Mouse (Mus musculus) mouse trophoblast stem cell (cell line): Measurements from ENCODE around the gene Gpn1.

Source experiments
- in situ Hi-C, 2 experiments: fragments of 300-500 bp; cut with MseI, MboI; formaldehyde crosslinking; loops; 2 replicates in 1 of 2; 3 replicates in 1 of 2; pipeline ENCODE4 v1.15.1; 2025

Gpn1 gene

DNA sequence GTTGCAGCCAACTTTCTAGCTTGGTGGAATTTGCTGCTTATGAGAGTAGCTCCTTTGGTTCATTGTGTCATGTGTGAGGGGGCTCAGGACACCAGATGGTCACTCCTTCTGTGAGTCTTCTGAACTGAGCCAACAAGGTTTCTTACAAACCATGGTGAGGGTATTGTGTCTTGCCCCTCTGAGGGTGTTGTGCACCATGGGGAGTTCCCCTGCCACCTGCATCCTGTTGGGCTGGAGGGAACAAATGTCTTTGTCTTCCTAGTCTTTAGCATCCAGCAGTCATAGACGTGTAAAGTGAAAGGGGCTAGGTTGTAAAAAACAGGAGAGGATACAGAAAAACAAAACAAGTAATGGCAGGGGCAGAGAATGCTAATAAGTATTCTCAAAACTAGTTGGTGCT lies 64.9 kb downstream of the Gpn1 start:
- in situ Hi-C loops = no loop called here

DNA sequence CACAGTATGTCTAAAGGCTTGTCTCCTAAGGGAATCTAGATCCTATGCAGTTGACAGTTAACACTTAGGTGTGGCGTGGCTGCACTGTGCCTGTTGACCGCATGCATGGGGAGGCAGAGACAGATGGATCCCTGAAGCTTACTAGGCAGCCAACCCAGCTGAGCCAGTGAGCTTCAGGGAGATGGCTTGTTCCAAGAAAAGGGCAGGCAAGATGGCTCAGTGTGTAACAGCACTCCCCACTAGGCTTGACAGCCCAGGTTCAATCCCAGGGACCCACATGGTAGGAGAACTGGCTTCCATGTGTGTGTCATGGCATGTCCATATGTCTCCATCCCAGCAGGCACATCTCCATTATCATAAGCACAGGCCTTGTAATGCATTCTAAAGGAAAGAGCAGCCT lies 65.8 kb downstream of the Gpn1 start:
- in situ Hi-C loops = no loop called here

DNA sequence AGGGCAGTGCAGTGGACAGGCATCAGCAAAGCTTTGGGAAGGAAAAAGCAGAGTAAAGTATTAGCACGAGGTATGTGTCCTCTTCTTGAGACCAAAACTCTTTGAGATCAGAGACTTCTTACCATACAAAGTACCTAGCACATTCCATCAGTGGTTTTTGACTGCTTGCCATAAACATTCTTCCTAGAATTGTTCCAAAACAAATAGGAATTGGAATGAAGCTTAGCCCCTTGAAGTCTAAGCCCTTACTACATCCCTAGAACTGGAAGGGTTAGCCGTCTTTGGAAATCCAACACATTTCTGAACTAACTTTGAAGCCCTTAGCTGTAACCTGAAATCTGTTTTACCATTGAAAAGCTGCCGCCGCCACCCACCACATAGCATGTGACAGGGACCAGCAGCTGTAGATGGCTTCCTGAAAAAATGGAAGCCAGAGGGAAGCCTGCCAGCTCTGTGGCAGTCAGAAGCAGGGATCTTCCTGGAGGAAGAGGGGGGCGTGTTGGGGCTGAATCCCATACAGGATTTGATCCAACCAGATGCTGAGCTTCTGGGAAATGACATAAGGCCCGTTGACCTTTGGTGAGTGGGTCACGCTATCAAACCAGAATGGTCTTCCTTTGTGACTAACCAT lies 67.6 kb downstream of the Gpn1 start:
- in situ Hi-C loops = no loop called here
